Mouse (Mus musculus): Measurements from ENCODE around the gene Gm45623. TPM values are rescaled to one million over a fixed set of nuclear protein-coding genes. Genes with fewer than 3 reads are reported as not detected.

Gm45623 gene
- polyA plus RNA-seq, 1 experiment from 2014 or later, result not detected

Other genes starting within 250 kb of the Gm45623 start
- 0.47 and 0.86 TPM in 2 replicates for gene Fbxl21, start 231.4 kb downstream of the Gm45623 start, polyA plus RNA-seq (2015; fragmentation: Nextera tagmentation; extraction: Ambion mirVana)
- 50.1 and 52.1 TPM in 2 replicates for gene Lect2, start 205.3 kb downstream of the Gm45623 start, polyA plus RNA-seq (2015; fragmentation: Nextera tagmentation; extraction: Ambion mirVana)
- 9.7 and 11.1 TPM in 2 replicates for gene Tgfbi, start 144.3 kb downstream of the Gm45623 start, polyA plus RNA-seq (2015; fragmentation: Nextera tagmentation; extraction: Ambion mirVana)
- 3.3 and 3.8 TPM in 2 replicates for gene Smad5, start 50.8 kb downstream of the Gm45623 start, polyA plus RNA-seq (2015; fragmentation: Nextera tagmentation; extraction: Ambion mirVana)
- not detected in 2 replicates for gene Trpc7, start 142.2 kb upstream of the Gm45623 start, polyA plus RNA-seq (2015; fragmentation: Nextera tagmentation; extraction: Ambion mirVana)